In the genomic region with DNA sequence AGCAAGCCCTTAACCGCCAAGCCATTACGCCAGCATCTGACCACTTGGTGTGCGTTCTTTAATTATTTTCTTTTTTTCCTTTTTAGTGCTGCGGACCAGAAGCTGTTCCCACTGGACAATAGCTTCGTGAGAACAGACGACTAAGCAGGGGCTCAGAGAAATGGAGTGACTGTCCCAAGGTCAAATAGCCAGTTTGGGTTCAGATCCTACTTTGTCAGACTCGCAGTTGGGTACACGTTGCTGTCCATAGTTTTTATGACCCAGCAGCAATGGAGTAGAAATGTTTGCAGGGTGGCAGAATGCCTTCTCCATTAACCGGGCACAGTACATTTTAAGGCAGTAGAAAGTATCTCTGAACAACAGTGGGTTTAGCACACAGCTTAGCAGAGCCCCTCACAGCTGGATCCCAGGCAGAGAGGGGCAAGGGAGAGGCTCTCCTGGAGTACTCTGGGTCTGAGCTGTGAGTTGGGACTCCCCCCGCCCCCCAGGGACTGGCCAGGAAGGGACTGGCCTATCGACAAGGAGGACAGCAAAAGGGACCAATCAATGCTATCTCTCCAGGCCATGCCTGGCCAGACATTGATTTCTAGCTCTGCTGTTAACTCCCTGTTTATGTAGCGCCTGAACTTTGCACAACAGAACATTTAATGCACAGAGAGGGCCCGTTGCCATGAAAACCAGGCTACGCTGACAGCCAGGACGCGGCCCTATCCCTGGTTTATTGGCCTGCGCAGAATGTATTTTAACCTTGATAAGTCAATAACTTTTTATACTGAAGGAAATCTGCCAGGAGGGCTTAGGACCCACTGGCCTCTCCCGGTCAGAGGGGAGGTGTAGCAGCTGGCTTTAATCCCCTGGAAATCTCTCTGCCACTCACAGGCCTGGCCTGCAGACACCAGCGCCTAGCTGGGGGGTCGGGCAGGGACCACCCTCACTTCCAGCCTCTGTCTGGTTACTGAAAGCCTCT, we compare ENCODE assay signal across 9 mouse cellular contexts. TPM values are rescaled to one million over a fixed set of nuclear protein-coding genes. Genes with fewer than 3 reads are reported as not detected.
DNase-seq lines count a peak whose midpoint lies in the region; ATAC-seq and TF ChIP-seq lines count a peak whose summit lies in the region.
"Had no signal": no experiment of that assay in that cellular context is flagged by ENCODE, and none has a peak within 500 bp of the region (broad histone marks: within the 10 kb centered on the region; RNA-seq: fewer than 3 reads in every experiment).

No protein-coding gene starts in this region.

- H3K27me3 ChIP-seq in forebrain, embryonic 10.5 days (ENCODE audit: poor library complexity, severe bottlenecking) = peaks cover 19% of the 10 kb centered on the region; the same call in 1 of the 2 replicates
- H3K27me3 ChIP-seq in forebrain, embryonic 13.5 days = no peaks in the 10 kb centered on the region
- H3K27me3 ChIP-seq in midbrain, embryonic 10.5 days (ENCODE audit: low read depth, poor library complexity, severe bottlenecking) = no peaks in the 10 kb centered on the region
- no peaks in the 10 kb centered on the region for H3K27me3 ChIP-seq in midbrain, postnatal 0 days (ENCODE audit: insufficient read depth, low read length)
- H3K27me3 ChIP-seq in liver, embryonic 12.5 days (replicated peaks) = peaks cover 4% of the 10 kb centered on the region
- no peaks in the 10 kb centered on the region for H3K27me3 ChIP-seq in stomach, embryonic 16.5 days (ENCODE audit: control insufficient read depth, insufficient read depth, low read length)

- ATAC-seq in forebrain, embryonic 13.5 days = no peak
- no peak for ATAC-seq in midbrain, postnatal 0 days (ENCODE audit: low FRiP score)
- peak; percentile 76 for ATAC-seq in liver, embryonic 12.5 days
- peak; percentile 71 for ATAC-seq in stomach, embryonic 16.5 days (ENCODE audit: insufficient read depth, low FRiP score)

- WGBS in forebrain, embryonic 10.5 days = 59% methylated on average over 20 of the region's 20 CpGs
- 50% methylated on average over 20 of the region's 20 CpGs for WGBS in forebrain, embryonic 13.5 days
- 50% methylated on average over 20 of the region's 20 CpGs for WGBS in midbrain, embryonic 10.5 days
- WGBS in midbrain, postnatal 0 days = 40% methylated on average over 20 of the region's 20 CpGs
- WGBS in liver, embryonic 12.5 days (ENCODE audit: insufficient replicate concordance) = 55% methylated on average over 20 of the region's 20 CpGs
- 39% methylated on average over 20 of the region's 20 CpGs for WGBS in stomach, embryonic 16.5 days

- H3K27ac ChIP-seq in forebrain, embryonic 10.5 days = peak overlapping the region; percentile 69
- H3K27ac ChIP-seq in forebrain, embryonic 13.5 days = no peak overlapping the region
- H3K27ac ChIP-seq in midbrain, embryonic 10.5 days (replicated peaks) = peak overlapping the region; percentile 78
- no peak overlapping the region for H3K27ac ChIP-seq in midbrain, postnatal 0 days (ENCODE audit: low read depth, low read length)
- peak overlapping the region; percentile 72 for H3K27ac ChIP-seq in liver, embryonic 12.5 days
- H3K27ac ChIP-seq in stomach, embryonic 16.5 days (ENCODE audit: low read length) = peak overlapping the region; percentile 21
- H3K27ac ChIP-seq: macrophage had no signal

- peaks cover 17% of the 10 kb centered on the region for H3K9me3 ChIP-seq in forebrain, embryonic 10.5 days
- peaks cover 3% of the 10 kb centered on the region for H3K9me3 ChIP-seq in forebrain, embryonic 13.5 days (replicated peaks)
- H3K9me3 ChIP-seq in midbrain, embryonic 10.5 days (replicated peaks) = peaks cover 15% of the 10 kb centered on the region
- no peaks in the 10 kb centered on the region for H3K9me3 ChIP-seq in midbrain, postnatal 0 days (ENCODE audit: low read length)
- no peaks in the 10 kb centered on the region; the same call in 1 of the 2 replicates for H3K9me3 ChIP-seq in liver, embryonic 12.5 days (replicated peaks)
- peaks cover 3% of the 10 kb centered on the region for H3K9me3 ChIP-seq in stomach, embryonic 16.5 days (replicated peaks; ENCODE audit: control insufficient read depth, low read length)

- H3K4me1 ChIP-seq in forebrain, embryonic 10.5 days = peaks cover 49% of the 10 kb centered on the region
- peaks cover 16% of the 10 kb centered on the region for H3K4me1 ChIP-seq in forebrain, embryonic 13.5 days
- peaks cover 44% of the 10 kb centered on the region for H3K4me1 ChIP-seq in midbrain, embryonic 10.5 days
- H3K4me1 ChIP-seq in midbrain, postnatal 0 days (ENCODE audit: insufficient read depth, low read length) = peaks cover 2% of the 10 kb centered on the region; the same call in 1 of the 2 replicates
- peaks cover 15% of the 10 kb centered on the region for H3K4me1 ChIP-seq in liver, embryonic 12.5 days
- peaks cover 14% of the 10 kb centered on the region for H3K4me1 ChIP-seq in stomach, embryonic 16.5 days (ENCODE audit: control insufficient read depth, insufficient read depth, low read length)

- H3K4me3 ChIP-seq in forebrain, embryonic 10.5 days = no peak overlapping the region
- no peak overlapping the region for H3K4me3 ChIP-seq in forebrain, embryonic 13.5 days
- H3K4me3 ChIP-seq in midbrain, embryonic 10.5 days = no peak overlapping the region
- no peak overlapping the region for H3K4me3 ChIP-seq in midbrain, postnatal 0 days (ENCODE audit: low read depth, low read length)
- no peak overlapping the region for H3K4me3 ChIP-seq in liver, embryonic 12.5 days
- H3K4me3 ChIP-seq in stomach, embryonic 16.5 days (replicated peaks; ENCODE audit: low read length) = no peak overlapping the region

- no peak overlapping the region for H3K9ac ChIP-seq in forebrain, embryonic 13.5 days
- no peak overlapping the region for H3K9ac ChIP-seq in midbrain, postnatal 0 days (replicated peaks; ENCODE audit: low read length, poor library complexity, severe bottlenecking)
- no peak overlapping the region for H3K9ac ChIP-seq in liver, embryonic 12.5 days
- H3K9ac ChIP-seq in stomach, embryonic 16.5 days (ENCODE audit: low read length) = peak overlapping the region; percentile 43

- H3K4me2 ChIP-seq in forebrain, embryonic 13.5 days = no peak overlapping the region
- H3K4me2 ChIP-seq in midbrain, postnatal 0 days (ENCODE audit: low read depth, low read length, poor library complexity, severe bottlenecking) = no peak overlapping the region
- H3K4me2 ChIP-seq in liver, embryonic 12.5 days = no peak overlapping the region
- no peak overlapping the region for H3K4me2 ChIP-seq in stomach, embryonic 16.5 days (ENCODE audit: low read depth, low read length)

- no peaks in the 10 kb centered on the region; the same call in 1 of the 2 replicates for H3K36me3 ChIP-seq in forebrain, embryonic 10.5 days (replicated peaks)
- no peaks in the 10 kb centered on the region for H3K36me3 ChIP-seq in forebrain, embryonic 13.5 days (ENCODE audit: poor library complexity, severe bottlenecking)
- H3K36me3 ChIP-seq in midbrain, embryonic 10.5 days = no peaks in the 10 kb centered on the region
- no peaks in the 10 kb centered on the region for H3K36me3 ChIP-seq in midbrain, postnatal 0 days (ENCODE audit: insufficient read depth, low read length)
- H3K36me3 ChIP-seq in liver, embryonic 12.5 days = no peaks in the 10 kb centered on the region
- H3K36me3 ChIP-seq in stomach, embryonic 16.5 days (ENCODE audit: control insufficient read depth, insufficient read depth, low read length) = no peaks in the 10 kb centered on the region

- DNase-seq in forebrain, embryonic 10.5 days (ENCODE audit: extremely low spot score, low spot score) = no peak
- peak; percentile 59 for DNase-seq in midbrain, embryonic 10.5 days (ENCODE audit: low spot score)
- DNase-seq in midbrain, postnatal 0 days (ENCODE audit: low spot score) = no peak
- no peak for DNase-seq in cerebellum, adult 11-12 months
- no peak for DNase-seq in urinary bladder, postnatal 25 days (ENCODE audit: low spot score)

- TF ChIP-seq CTCF in midbrain, postnatal 0 days (IDR thresholded peaks at IDR 0.05) = no peak

RNA-seq across cellular contexts. Expression of gene Fam222a, which starts 9.8 kb away (rescaled TPM):
- polyA plus RNA-seq in forebrain, embryonic 10.5 days (2016; fragmentation: Nextera tagmentation; extraction: Ambion mirVana) = 3.9 and 4.1 TPM in 2 replicates
- polyA plus RNA-seq in forebrain, embryonic 13.5 days (2015; fragmentation: Nextera tagmentation; extraction: Ambion mirVana) = 4.8 and 4.9 TPM in 2 replicates
- polyA plus RNA-seq in midbrain, embryonic 10.5 days (2016; fragmentation: Nextera tagmentation; extraction: Ambion mirVana) = 4.0 and 5.1 TPM in 2 replicates
- 5.6 and 10.4 TPM in 2 replicates for total RNA-seq in midbrain, postnatal 0 days (2014; rRNA removed)
- polyA plus RNA-seq in midbrain, postnatal 0 days (2015; fragmentation: Nextera tagmentation; extraction: Ambion mirVana) = 3.5 and 4.2 TPM in 2 replicates
- 1.3 and 1.4 TPM in 2 replicates for polyA plus RNA-seq in liver, embryonic 12.5 days (2016; fragmentation: Nextera tagmentation; extraction: Ambion mirVana)
- 1.4 and 1.6 TPM in 2 replicates for polyA plus RNA-seq in stomach, embryonic 16.5 days (2015; fragmentation: Nextera tagmentation; extraction: Ambion mirVana)

Comparison
In these comparisons a context has a peak if more than half of its experiments do, and no peak if none do; other contexts are left out.
1. H3K27ac ChIP-seq: peak in forebrain, embryonic 10.5 days (single experiment), midbrain, embryonic 10.5 days (single experiment), liver, embryonic 12.5 days (single experiment) and stomach, embryonic 16.5 days (single experiment); none in forebrain, embryonic 13.5 days (single experiment) and midbrain, postnatal 0 days (single experiment).
2. ATAC-seq: peak in liver, embryonic 12.5 days (single experiment) and stomach, embryonic 16.5 days (single experiment); none in forebrain, embryonic 13.5 days (single experiment) and midbrain, postnatal 0 days (single experiment).